Mouse (Mus musculus) thymus, adult 2 months (tissue): Measurements from ENCODE around the gene Prps2.

Experiments used
- CTCF ChIP-seq: fragments of 200-500 bp; IDR thresholded peaks from 2 replicates; pipeline ENCODE4 v1.5.1; 2012; ENCODE audit warnings: mild to moderate bottlenecking, control low read depth, low read length, moderate library complexity, borderline replicate concordance; ENCODE audit not compliant: control insufficient read depth, poor library complexity, insufficient read depth; ENCODE audit errors: extremely low read depth
- POLR2A ChIP-seq: fragments of 200-500 bp; IDR thresholded peaks from 2 replicates; pipeline ENCODE4 v1.6.1; 2012; ENCODE audit warnings: mild to moderate bottlenecking, low read length, control low read depth, moderate library complexity; ENCODE audit not compliant: control insufficient read depth, poor library complexity, insufficient read depth; ENCODE audit errors: extremely low read depth

GRCm38 (mm10) chrX:167359704-167360103, 22.8 kb downstream of the Prps2 start:
- TF ChIP-seq CTCF (no peak), POLR2A (no peak)
